Mouse (Mus musculus) liver, adult 2 months (tissue): Measurements from ENCODE around the gene Cyp11a1. TPM values are rescaled to one million over a fixed set of nuclear protein-coding genes. Genes with fewer than 3 reads are reported as not detected.

Experiments
- DNase-seq: peaks from one replicate; pipeline ENCODE4 v3.0.0-alpha.2; 2011; ENCODE audit warnings: low read depth, low spot score; ENCODE audit errors: extremely low read depth
- H3K27ac ChIP-seq: fragments of 200-500 bp; replicated peaks from 2 replicates; pipeline ENCODE4 v1.5.1; 2012; ENCODE audit warnings: low read depth, mild to moderate bottlenecking, control low read depth, inconsistent platforms, low read length; ENCODE audit not compliant: insufficient read depth
- H3K27me3 ChIP-seq: fragments of 200-500 bp; 2 replicates; pipeline ENCODE4 v1.6.1; 2012; ENCODE audit warnings: mild to moderate bottlenecking, moderate library complexity, low read length, inconsistent platforms; ENCODE audit not compliant: control insufficient read depth, insufficient read depth
- H3K36me3 ChIP-seq: fragments of 200-500 bp; 2 replicates; pipeline ENCODE4 v1.6.1; 2012; ENCODE audit warnings: low read length, inconsistent platforms; ENCODE audit not compliant: control insufficient read depth, insufficient read depth
- H3K4me1 ChIP-seq: fragments of 200-500 bp; 2 replicates; pipeline ENCODE4 v1.6.1; 2011; ENCODE audit warnings: low read length; ENCODE audit not compliant: control insufficient read depth, insufficient read depth
- H3K4me3 ChIP-seq: fragments of 200-500 bp; 2 replicates; pipeline ENCODE4 v1.5.1; 2011; ENCODE audit warnings: low read depth, mild to moderate bottlenecking, control low read depth, low read length, moderate library complexity; ENCODE audit not compliant: insufficient read depth
- H3K79me2 ChIP-seq: fragments of 200-500 bp; 2 replicates; pipeline ENCODE4 v1.6.1; 2012; ENCODE audit warnings: inconsistent platforms, mild to moderate bottlenecking, low read length, moderate library complexity; ENCODE audit not compliant: control insufficient read depth, insufficient read depth
- H3K9ac ChIP-seq: fragments of 200-500 bp; 2 replicates; pipeline ENCODE4 v1.6.1; 2012; ENCODE audit warnings: low read depth, mild to moderate bottlenecking, control low read depth, inconsistent platforms, low read length
- CTCF ChIP-seq: fragments of 200-500 bp; IDR thresholded peaks from 2 replicates; pipeline ENCODE4 v1.5.1; 2011; ENCODE audit warnings: low read depth, low read length, control low read depth
- POLR2A ChIP-seq: fragments of 200-500 bp; IDR thresholded peaks from 2 replicates; pipeline ENCODE4 v1.6.1; 2011; ENCODE audit warnings: low read length, control low read depth; ENCODE audit not compliant: insufficient read depth; ENCODE audit errors: extremely low read depth
- WGBS: fragments of 180-500 bp; shearing (Covaris S2); methylation state at CpG from one replicate; pipeline ENCODE4 v1.1.7; 2018; 5-methylcytosine and 5-hydroxymethylcytosine counted together
- polyA plus RNA-seq: library from polyadenylated mRNA; depleted of rRNA; stranded (reverse); fragments of >200 nt; gene quantifications from 2 replicates; pipeline ENCODE4 v1.2.3, GENCODE M21; 2012; rRNA removed
- total RNA-seq: library from RNA; depleted of rRNA; stranded (reverse); fragments of >200 nt; gene quantifications from 2 replicates; pipeline ENCODE4 v1.2.3, GENCODE M21; 2014; rRNA removed

The Cyp11a1 gene
- total and polyA plus RNA-seq, 2 experiments: not detected

DNA sequence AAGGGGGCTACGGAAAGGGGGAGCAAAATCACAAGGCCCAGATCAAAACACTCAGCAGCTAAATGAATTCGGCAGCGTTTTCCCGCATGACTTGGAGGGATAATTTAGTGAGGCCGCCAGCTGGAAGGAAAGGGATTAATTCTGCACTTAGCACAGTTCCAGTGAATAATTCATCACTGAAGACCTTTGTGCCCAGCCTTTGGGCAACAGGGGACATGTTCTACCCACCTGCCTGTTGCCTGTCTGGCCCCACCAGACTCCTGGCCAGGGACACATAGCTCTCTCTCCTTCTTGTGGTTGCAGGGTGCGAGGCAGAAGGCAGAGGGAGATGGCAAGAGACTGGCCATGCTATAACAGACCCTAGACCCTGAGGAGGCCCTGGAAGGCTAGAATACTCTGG lies 59.3 kb downstream of the Cyp11a1 start:
- 72% methylated on average over 6 of the region's 6 CpGs for WGBS
- Histone ChIP-seq H3K79me2 (no peaks in the 10 kb centered on the region), H3K4me3 (no peak overlapping the region), H3K27ac (no peak overlapping the region), H3K27me3 (peaks cover 3% of the 10 kb centered on the region; the same call in 1 of the 2 replicates), H3K4me1 (no peaks in the 10 kb centered on the region), H3K9ac (no peak overlapping the region), H3K36me3 (no peaks in the 10 kb centered on the region)
- no peak for DNase-seq
- TF ChIP-seq CTCF (no peak), POLR2A (no peak)

DNA sequence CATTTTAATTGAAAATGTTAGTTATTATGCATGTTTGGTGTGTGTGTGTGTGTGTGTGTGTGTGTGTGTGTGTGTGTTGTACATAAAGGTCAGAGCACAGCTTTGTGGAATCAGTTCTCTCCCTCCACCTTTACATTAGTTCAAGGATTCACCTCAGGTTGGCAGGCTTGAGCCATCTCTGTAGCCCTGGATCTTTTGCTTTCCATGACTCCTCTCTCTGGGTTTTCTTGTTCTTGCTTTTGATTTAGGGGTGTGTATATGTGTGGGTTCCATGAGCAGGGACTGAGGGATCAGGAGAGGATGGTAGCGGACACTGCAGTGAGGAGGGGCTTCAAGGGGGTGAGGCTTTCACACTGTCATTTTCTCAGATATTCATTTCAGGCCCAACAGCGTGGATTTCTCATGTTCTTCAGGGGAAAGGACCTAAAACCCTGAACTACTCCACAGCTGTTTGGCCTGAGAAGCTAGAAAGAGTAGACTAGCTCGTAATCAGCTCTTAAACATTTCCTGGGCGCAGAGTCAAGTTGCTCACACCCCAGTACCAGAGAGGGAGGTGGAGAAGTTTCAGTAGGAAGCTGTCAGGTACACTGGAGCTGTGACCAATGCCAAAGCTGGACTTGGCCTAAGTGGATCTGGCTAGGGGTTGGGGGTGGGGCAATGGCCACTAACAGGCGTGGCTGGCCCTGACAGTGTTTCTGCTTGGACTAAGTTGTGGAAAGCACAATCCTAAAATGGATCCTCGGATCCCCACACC lies 59.9 kb downstream of the Cyp11a1 start:
- H3K27me3 ChIP-seq: peaks cover 3% of the 10 kb centered on the region; the same call in 1 of the 2 replicates
- TF ChIP-seq CTCF (no peak), POLR2A (no peak)
- WGBS: 87% methylated on average over 6 of the region's 6 CpGs

DNA sequence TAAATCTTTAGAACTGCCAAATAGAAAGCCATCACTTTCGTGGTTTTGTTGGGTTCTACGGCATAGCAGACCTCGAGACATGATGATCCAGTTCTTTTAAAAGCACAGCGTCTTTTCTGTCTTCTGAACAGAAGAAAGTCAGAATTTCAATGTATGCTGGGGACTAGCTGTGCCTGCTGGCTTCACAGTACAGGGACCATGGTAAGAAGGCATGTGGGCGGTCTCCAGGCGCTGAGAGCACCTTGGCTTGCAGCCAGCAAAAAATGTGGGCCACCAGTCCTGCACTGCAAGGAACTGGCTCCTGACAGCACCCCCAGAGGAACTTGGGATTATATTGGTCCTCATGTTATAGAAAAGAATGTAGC lies 60.5 kb downstream of the Cyp11a1 start:
- Histone ChIP-seq H3K4me1 (no peaks in the 10 kb centered on the region), H3K27ac (no peak overlapping the region), H3K9ac (no peak overlapping the region), H3K27me3 (no peaks in the 10 kb centered on the region), H3K79me2 (no peaks in the 10 kb centered on the region), H3K4me3 (no peak overlapping the region), H3K36me3 (no peaks in the 10 kb centered on the region)
- TF ChIP-seq CTCF (no peak), POLR2A (no peak)
- no peak for DNase-seq
- 78% methylated on average over 6 of the region's 6 CpGs for WGBS

More for the DNA sequence above, 59.9 kb downstream of the Cyp11a1 start:
- H3K36me3 ChIP-seq: no peaks in the 10 kb centered on the region
- H3K4me3 ChIP-seq: no peak overlapping the region
- no peaks in the 10 kb centered on the region for H3K79me2 ChIP-seq
- no peak for DNase-seq
- no peak overlapping the region for H3K27ac ChIP-seq
- no peaks in the 10 kb centered on the region for H3K4me1 ChIP-seq
- no peak overlapping the region for H3K9ac ChIP-seq

DNA sequence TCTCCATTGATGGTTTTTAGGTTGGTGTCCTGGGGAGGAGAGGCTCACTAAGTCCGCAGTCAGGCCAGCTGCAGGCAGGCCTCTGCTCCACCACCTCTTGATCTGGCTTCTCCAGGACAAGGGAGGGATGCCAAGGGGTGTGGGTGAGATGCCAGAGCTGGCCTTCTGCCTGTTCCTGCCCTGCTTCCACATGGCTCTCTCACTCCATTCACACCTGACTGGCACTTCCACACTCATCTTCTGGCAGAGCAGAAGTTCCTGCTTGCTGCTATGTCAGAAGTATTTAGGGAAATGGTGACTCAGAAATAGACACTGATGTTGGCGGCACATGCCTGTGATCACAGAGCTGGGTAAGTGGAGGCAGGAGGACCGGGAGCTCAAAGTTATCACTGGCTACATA lies 61.3 kb downstream of the Cyp11a1 start:
- H3K4me1 ChIP-seq: no peaks in the 10 kb centered on the region
- no peaks in the 10 kb centered on the region for H3K27me3 ChIP-seq
- no peak overlapping the region for H3K27ac ChIP-seq
- 90% methylated on average over 3 of the region's 3 CpGs for WGBS
- TF ChIP-seq POLR2A (no peak), CTCF (no peak)
- no peak for DNase-seq
- no peaks in the 10 kb centered on the region for H3K36me3 ChIP-seq
- no peak overlapping the region for H3K4me3 ChIP-seq
- H3K79me2 ChIP-seq: no peaks in the 10 kb centered on the region
- H3K9ac ChIP-seq: no peak overlapping the region

DNA sequence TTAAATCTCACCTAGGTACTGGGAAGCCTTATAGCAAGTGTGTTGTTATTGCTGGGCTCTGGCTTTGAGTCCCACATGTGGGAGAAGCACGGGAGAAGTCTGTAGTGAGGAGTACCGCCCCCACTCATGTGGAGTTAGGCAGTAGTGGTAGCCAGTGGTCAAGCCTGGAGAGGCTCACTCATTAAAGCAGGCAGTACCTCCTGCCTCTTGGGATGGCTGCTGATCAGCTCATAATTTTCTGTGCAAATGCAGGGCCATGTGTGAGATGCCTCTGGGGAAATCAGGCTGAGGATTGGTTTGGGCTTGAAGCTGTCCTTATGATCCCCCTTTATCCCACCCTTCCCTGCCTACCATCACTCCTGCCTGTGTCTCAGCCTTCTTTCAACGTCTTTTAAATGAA lies 68.3 kb downstream of the Cyp11a1 start:
- Histone ChIP-seq H3K4me3 (no peak overlapping the region), H3K4me1 (no peaks in the 10 kb centered on the region), H3K9ac (no peak overlapping the region), H3K27me3 (no peaks in the 10 kb centered on the region), H3K79me2 (no peaks in the 10 kb centered on the region), H3K36me3 (no peaks in the 10 kb centered on the region), H3K27ac (no peak overlapping the region)
- 57% methylated on average over 3 of the region's 3 CpGs for WGBS
- TF ChIP-seq POLR2A (no peak), CTCF (no peak)
- DNase-seq: no peak

Other genes starting within 250 kb of the Cyp11a1 start
- 32.5 and 55.3 TPM in 2 replicates for gene Clk3, start 240.6 kb upstream of the Cyp11a1 start, total RNA-seq
- 45.8 and 48.1 TPM in 2 replicates for gene Clk3, start 240.6 kb upstream of the Cyp11a1 start, polyA plus RNA-seq
- 0.83 and 1.5 TPM in 2 replicates for gene Arid3b, start 169.6 kb upstream of the Cyp11a1 start, total RNA-seq
- gene Arid3b, start 169.6 kb upstream of the Cyp11a1 start, polyA plus RNA-seq: 2.4 and 2.8 TPM in 2 replicates
- 9.8 and 14.0 TPM in 2 replicates for gene Ubl7, start 95.4 kb upstream of the Cyp11a1 start, total RNA-seq
- 90.8 and 105 TPM in 2 replicates for gene Ubl7, start 95.4 kb upstream of the Cyp11a1 start, polyA plus RNA-seq
- gene Sema7a, start 66.3 kb upstream of the Cyp11a1 start, total RNA-seq: 0.09 and 0.74 TPM in 2 replicates
- 0.21 and 0.53 TPM in 2 replicates for gene Sema7a, start 66.3 kb upstream of the Cyp11a1 start, polyA plus RNA-seq
- gene Stra6, start 57.4 kb downstream of the Cyp11a1 start, total RNA-seq: not detected in 2 replicates
- not detected in 2 replicates for gene Stra6, start 57.4 kb downstream of the Cyp11a1 start, polyA plus RNA-seq
- not detected in 2 replicates for gene Ccdc33, start 112.4 kb downstream of the Cyp11a1 start, total RNA-seq
- not detected in 2 replicates for gene Ccdc33, start 112.4 kb downstream of the Cyp11a1 start, polyA plus RNA-seq
- gene Islr, start 197.9 kb downstream of the Cyp11a1 start, total RNA-seq: 1.4 and 1.5 TPM in 2 replicates
- 6.8 and 7.7 TPM in 2 replicates for gene Islr, start 197.9 kb downstream of the Cyp11a1 start, polyA plus RNA-seq
- gene Islr2, start 197.9 kb downstream of the Cyp11a1 start, total RNA-seq: 0.07 TPM in 1 of 2 replicates, not detected in the other
- not detected in 2 replicates for gene Islr2, start 197.9 kb downstream of the Cyp11a1 start, polyA plus RNA-seq
- gene Pml, start 243.4 kb downstream of the Cyp11a1 start, total RNA-seq: 7.4 and 8.9 TPM in 2 replicates
- gene Pml, start 243.4 kb downstream of the Cyp11a1 start, polyA plus RNA-seq: 13.8 and 15.2 TPM in 2 replicates
- 5.4 and 5.8 TPM in 2 replicates for gene Stoml1, start 246.8 kb downstream of the Cyp11a1 start, total RNA-seq
- gene Stoml1, start 246.8 kb downstream of the Cyp11a1 start, polyA plus RNA-seq: 7.8 and 8.1 TPM in 2 replicates